Mouse (Mus musculus) liver, embryonic 11.5 days (tissue): ENCODE results near the gene St3gal6. TPM values are rescaled to one million over a fixed set of nuclear protein-coding genes. Genes with fewer than 3 reads are reported as not detected.

Experiments
- ATAC-seq: fragments of 200-750 bp; cut with Nextera tagmentation; replicated peaks from 2 replicates; pipeline ENCODE4 v1.8.0; 2017; ENCODE audit warnings: moderate number of reproducible peaks, mild to moderate bottlenecking, moderate TSS enrichment, moderate library complexity; ENCODE audit not compliant: low FRiP score
- DNase-seq: peaks from one replicate; pipeline ENCODE4 v3.0.0-alpha.2; 2017; ENCODE audit warnings: low spot score
- H3K27ac ChIP-seq: fragments of 300-500 bp; sonication (generic); 2 replicates; pipeline ENCODE4 v1.5.1; 2014; ENCODE audit warnings: mild to moderate bottlenecking, low read depth, low read length, control low read depth
- H3K27me3 ChIP-seq: fragments of 300-500 bp; sonication (generic); replicated peaks from 2 replicates; pipeline ENCODE4 v1.6.1; 2014; ENCODE audit warnings: low read length, mixed read lengths; ENCODE audit not compliant: control insufficient read depth, insufficient read depth
- H3K36me3 ChIP-seq: fragments of 300-500 bp; sonication (generic); 2 replicates; pipeline ENCODE4 v1.6.1; 2014; ENCODE audit warnings: mild to moderate bottlenecking, low read length, moderate library complexity, mixed read lengths; ENCODE audit not compliant: control insufficient read depth, insufficient read depth
- H3K4me1 ChIP-seq: fragments of 300-500 bp; sonication (generic); replicated peaks from 2 replicates; pipeline ENCODE4 v1.6.1; 2014; ENCODE audit warnings: low read length, mixed read lengths; ENCODE audit not compliant: control insufficient read depth, insufficient read depth
- H3K4me2 ChIP-seq: fragments of 300-500 bp; sonication (generic); 2 replicates; pipeline ENCODE4 v1.6.1; 2014; ENCODE audit warnings: mild to moderate bottlenecking, control low read depth, moderate library complexity
- H3K4me3 ChIP-seq: fragments of 300-500 bp; sonication (generic); 2 replicates; pipeline ENCODE4 v1.5.1; 2014; ENCODE audit warnings: low read depth, low read length, control low read depth
- H3K9ac ChIP-seq: fragments of 300-500 bp; sonication (generic); 2 replicates; pipeline ENCODE4 v1.6.1; 2014; ENCODE audit warnings: low read depth, low read length, control low read depth
- H3K9me3 ChIP-seq: fragments of 300-500 bp; sonication (generic); 2 replicates; pipeline ENCODE4 v1.6.1; 2016; ENCODE audit warnings: low read length, inconsistent platforms, mixed read lengths; ENCODE audit not compliant: control insufficient read depth
- WGBS: fragments of 180-500 bp; shearing (Covaris S2); extraction: QIAGEN DNeasy Blood & Tissue Kit; methylation state at CpG from one replicate; pipeline ENCODE4 v1.1.7; 2014; 5-methylcytosine and 5-hydroxymethylcytosine counted together
- polyA plus RNA-seq: library from polyadenylated mRNA; unstranded; fragments of >200 nt; fragmentation: Nextera tagmentation; extraction: Ambion mirVana; gene quantifications from 2 replicates; pipeline ENCODE4 v1.2.1, GENCODE M21; 2014

The St3gal6 gene
- polyA plus RNA-seq, 1 experiment from 2014 or later: 66.0 TPM

- Histone ChIP-seq H3K27me3 (no peaks in the 10 kb centered on the region), H3K36me3 (peaks cover 8% of the 10 kb centered on the region; the same call in 1 of the 2 replicates), H3K9me3 (no peaks in the 10 kb centered on the region), H3K4me1 (peaks cover 38% of the 10 kb centered on the region), H3K4me3 (no peak overlapping the region), H3K4me2 (no peak overlapping the region), H3K9ac (peak overlapping the region; percentile 40), H3K27ac (peak overlapping the region; percentile 93)
- ATAC-seq: peak; percentile 19; the same call in 1 of the 2 replicates
- 56% methylated on average over 3 of the region's 3 CpGs for WGBS
- DNase-seq: no peak
Observed at GRCm38 (mm10) chr16:58453138-58453537, 70.9 kb downstream of the St3gal6 start.

GRCm38 (mm10) chr16:58451647-58452046 is 72.4 kb downstream of the St3gal6 start:
- no peak for ATAC-seq
- Histone ChIP-seq H3K4me1 (peaks cover 28% of the 10 kb centered on the region), H3K9ac (no peak overlapping the region), H3K36me3 (peaks cover 8% of the 10 kb centered on the region; the same call in 1 of the 2 replicates), H3K4me2 (no peak overlapping the region), H3K9me3 (no peaks in the 10 kb centered on the region), H3K27me3 (no peaks in the 10 kb centered on the region), H3K4me3 (no peak overlapping the region), H3K27ac (no peak overlapping the region)
- 92% methylated on average over 5 of the region's 5 CpGs for WGBS
- no peak for DNase-seq

GRCm38 (mm10) chr16:58450648-58451047 is 73.4 kb downstream of the St3gal6 start:
- H3K9ac ChIP-seq: no peak overlapping the region
- H3K27ac ChIP-seq: no peak overlapping the region
- H3K4me2 ChIP-seq: no peak overlapping the region
- H3K4me1 ChIP-seq: peaks cover 24% of the 10 kb centered on the region
- DNase-seq: no peak
- H3K36me3 ChIP-seq: peaks cover 8% of the 10 kb centered on the region; the same call in 1 of the 2 replicates
- H3K9me3 ChIP-seq: no peaks in the 10 kb centered on the region
- no peak overlapping the region for H3K4me3 ChIP-seq
- no peak for ATAC-seq
- WGBS: 66% methylated on average over 6 of the region's 6 CpGs
- H3K27me3 ChIP-seq: no peaks in the 10 kb centered on the region

GRCm38 (mm10) chr16:58449073-58449472 is 75.0 kb downstream of the St3gal6 start:
- H3K27ac ChIP-seq: no peak overlapping the region
- no peaks in the 10 kb centered on the region for H3K27me3 ChIP-seq
- no peak for DNase-seq
- H3K4me1 ChIP-seq: peaks cover 20% of the 10 kb centered on the region
- no peaks in the 10 kb centered on the region for H3K9me3 ChIP-seq
- H3K9ac ChIP-seq: no peak overlapping the region
- no peak overlapping the region for H3K4me3 ChIP-seq
- ATAC-seq: 0 out of 2 replicates have a peak, but pooled peaks have one; percentile 46
- WGBS: 80% methylated on average over 4 of the region's 4 CpGs
- no peak overlapping the region for H3K4me2 ChIP-seq
- H3K36me3 ChIP-seq: peaks cover 8% of the 10 kb centered on the region; the same call in 1 of the 2 replicates

DNA sequence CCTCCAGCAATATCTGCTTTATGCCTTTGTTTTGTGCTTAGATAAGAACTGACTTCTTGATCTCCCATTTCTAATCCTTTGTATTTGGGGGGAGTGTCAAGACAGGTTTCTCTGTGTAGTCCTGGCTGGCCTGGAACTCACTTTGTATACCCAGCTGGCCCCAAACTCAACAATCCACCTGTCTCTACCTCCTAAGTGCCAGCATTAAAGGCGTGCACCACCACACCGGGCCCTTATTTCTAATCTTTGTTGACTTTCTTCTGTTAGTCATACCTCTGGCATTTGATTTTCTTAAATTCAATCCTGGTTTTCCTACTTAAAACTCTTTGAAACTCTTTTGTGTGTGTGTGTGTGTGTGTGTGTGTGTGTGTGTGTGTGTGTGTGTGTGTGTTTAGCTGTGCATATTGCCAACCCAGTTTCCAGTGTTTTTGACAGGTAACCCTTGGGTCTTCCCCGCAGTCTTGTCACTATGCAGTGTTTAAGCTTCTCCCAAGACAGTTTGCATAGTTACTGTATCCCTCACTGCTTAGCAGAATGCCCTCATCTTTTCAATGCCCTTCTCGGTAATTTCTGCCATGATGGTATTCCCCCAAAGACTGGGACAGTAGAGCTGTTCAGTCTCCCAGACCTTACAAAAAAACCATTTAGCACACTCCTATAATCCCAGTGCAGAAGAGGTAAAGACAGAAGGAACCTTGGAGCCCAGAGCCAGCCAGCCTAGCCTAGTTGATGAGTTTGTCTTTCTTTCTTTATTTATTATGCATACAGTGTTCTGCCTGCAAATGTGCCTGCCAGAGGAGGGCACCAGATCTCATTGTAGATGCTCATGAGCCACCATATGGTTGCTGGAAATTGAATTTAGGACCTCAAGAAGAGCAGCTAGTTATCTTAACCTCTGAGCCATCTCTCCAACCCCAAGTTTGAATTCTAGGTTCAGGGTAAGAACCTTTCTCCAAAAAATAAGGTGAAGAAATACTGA is 77.5 kb downstream of the St3gal6 start:
- no peak overlapping the region for H3K4me2 ChIP-seq
- H3K9me3 ChIP-seq: no peaks in the 10 kb centered on the region
- WGBS: 92% methylated on average over 4 of the region's 4 CpGs
- ATAC-seq: 0 out of 2 replicates have a peak, but pooled peaks have one; percentile 23
- no peaks in the 10 kb centered on the region for H3K27me3 ChIP-seq
- peaks cover 8% of the 10 kb centered on the region; the same call in 1 of the 2 replicates for H3K36me3 ChIP-seq
- no peak overlapping the region for H3K27ac ChIP-seq
- no peak overlapping the region for H3K9ac ChIP-seq
- peaks cover 4% of the 10 kb centered on the region; the same call in 1 of the 2 replicates for H3K4me1 ChIP-seq
- DNase-seq: no peak
- no peak overlapping the region for H3K4me3 ChIP-seq

DNA sequence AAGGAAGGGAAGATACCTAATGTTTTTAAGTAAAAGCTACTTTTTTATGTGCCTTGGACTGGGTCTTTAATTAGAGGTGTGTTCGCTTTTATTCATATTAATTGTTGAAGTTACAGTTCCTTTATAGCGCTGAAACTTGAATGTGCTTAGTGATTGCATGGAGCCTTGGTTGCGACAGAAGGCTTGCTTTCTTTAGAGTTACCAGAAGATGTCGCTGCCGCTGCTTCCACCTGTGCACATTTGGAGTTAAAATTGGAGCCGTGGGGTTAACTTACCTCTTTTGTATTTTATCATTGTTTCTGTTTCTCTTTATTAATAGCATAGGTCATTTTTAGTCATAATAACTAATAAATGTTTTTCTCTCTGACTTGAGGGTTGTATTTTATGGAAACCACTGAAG is 79.3 kb downstream of the St3gal6 start:
- ATAC-seq (no peak), DNase-seq (no peak)
- Histone ChIP-seq H3K4me1 (peaks cover 4% of the 10 kb centered on the region; the same call in 1 of the 2 replicates), H3K9me3 (no peaks in the 10 kb centered on the region), H3K27me3 (no peaks in the 10 kb centered on the region), H3K9ac (no peak overlapping the region), H3K4me2 (no peak overlapping the region), H3K4me3 (no peak overlapping the region), H3K36me3 (no peaks in the 10 kb centered on the region; the same call in 1 of the 2 replicates), H3K27ac (no peak overlapping the region)
- 62% methylated on average over 6 of the region's 6 CpGs for WGBS

DNA sequence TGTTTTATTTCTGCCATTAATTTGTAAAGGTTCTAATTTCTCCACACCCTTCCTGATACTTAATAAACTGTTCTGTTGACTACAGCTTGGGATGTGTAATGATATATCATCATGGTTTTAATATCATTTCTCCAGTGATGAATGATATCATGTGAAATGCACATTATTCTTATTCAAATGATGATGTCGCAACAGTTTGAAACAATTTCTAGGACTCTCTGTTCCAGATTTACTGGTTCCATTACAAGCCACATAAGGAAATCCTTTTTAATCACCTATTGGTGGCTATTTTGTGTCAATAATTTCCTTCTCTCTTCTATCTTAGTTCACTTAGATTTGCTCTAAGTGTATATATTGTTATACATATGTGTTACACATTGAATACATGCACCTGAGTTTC is 91.7 kb downstream of the St3gal6 start:
- Histone ChIP-seq H3K4me3 (no peak overlapping the region), H3K4me1 (no peaks in the 10 kb centered on the region), H3K4me2 (no peak overlapping the region), H3K9me3 (no peaks in the 10 kb centered on the region), H3K27me3 (no peaks in the 10 kb centered on the region), H3K36me3 (peaks cover 2% of the 10 kb centered on the region; the same call in 1 of the 2 replicates), H3K9ac (no peak overlapping the region), H3K27ac (no peak overlapping the region)
- ATAC-seq: no peak
- DNase-seq: no peak
- WGBS: 98% methylated on average over 1 of the region's 1 CpGs

GRCm38 (mm10) chr16:58430246-58430645 is 93.8 kb downstream of the St3gal6 start:
- 87% methylated on average over 7 of the region's 7 CpGs for WGBS
- H3K4me1 ChIP-seq: no peaks in the 10 kb centered on the region
- no peak for ATAC-seq

More at GRCm38 (mm10) chr16:58430246-58430645, 93.8 kb downstream of the St3gal6 start:
- Histone ChIP-seq H3K9me3 (no peaks in the 10 kb centered on the region), H3K4me2 (no peak overlapping the region), H3K9ac (no peak overlapping the region), H3K36me3 (peaks cover 2% of the 10 kb centered on the region; the same call in 1 of the 2 replicates), H3K27ac (no peak overlapping the region), H3K4me3 (no peak overlapping the region), H3K27me3 (no peaks in the 10 kb centered on the region)
- no peak for DNase-seq
